Mouse (Mus musculus): ENCODE measurements at regions not wholly inside any gene's neighbourhood (a gene's known extent, or its start where the extent isn't known, plus 50 kb on each side); places are given as distances from the start of the nearest gene placed in this dataset.

DNA sequence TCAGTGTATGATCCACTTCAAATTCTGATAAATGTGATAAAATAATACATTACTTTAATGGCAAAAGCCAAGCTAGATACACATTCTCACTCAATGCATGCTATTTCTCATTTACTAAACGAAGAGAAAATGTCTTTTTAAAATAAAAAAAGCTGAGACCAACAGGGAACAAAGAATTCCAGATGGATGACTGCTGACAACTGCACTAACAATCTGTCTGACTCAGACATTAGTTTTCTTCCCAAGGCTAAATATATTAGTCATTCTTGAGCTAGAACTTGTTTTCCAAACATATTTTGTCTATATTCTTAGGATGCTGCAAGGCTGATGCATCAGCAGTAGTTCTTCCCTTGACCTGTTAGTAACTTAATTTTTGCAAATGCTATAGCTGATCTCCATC lies 1008.2 kb downstream of the Sis start:
- no peak for DNase-seq (ENCODE audit: low spot score in 2 of 2)

- DNase-seq (ENCODE audit: low spot score in 2 of 2): no peak
Measured at GRCm38 (mm10) chr3:71919865-71920264, 1047.8 kb downstream of the Sis start.

- no peak for DNase-seq (ENCODE audit: low spot score in 2 of 2)
Measured at GRCm38 (mm10) chr3:71913783-71914182, 1053.9 kb downstream of the Sis start.

DNA sequence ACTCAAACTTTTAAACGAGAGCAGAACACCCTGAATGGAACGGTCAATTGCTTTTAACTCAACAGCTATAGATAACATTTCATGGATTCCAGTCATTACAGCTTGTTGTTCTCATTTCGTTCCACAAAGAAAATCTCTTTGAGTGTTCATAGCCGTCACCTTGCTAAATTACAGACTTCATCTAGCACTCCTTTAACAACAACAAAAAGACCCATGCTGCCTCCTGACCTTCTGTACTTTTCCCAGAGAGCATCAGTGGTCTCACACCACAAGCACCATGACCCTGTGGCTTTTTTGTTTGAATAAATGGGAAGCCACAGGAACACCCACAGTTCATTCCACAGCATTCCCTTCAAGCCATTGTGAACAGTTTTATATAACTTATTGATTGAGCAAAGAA lies 1058.4 kb downstream of the Sis start:
- no peak for DNase-seq (ENCODE audit: low spot score in 2 of 2)

- DNase-seq (ENCODE audit: low spot score in 2 of 2): no peak
Measured at GRCm38 (mm10) chr3:71864670-71865069, 1103.0 kb downstream of the Sis start.

- peak in 1 of 2 experiments; percentile 6 for DNase-seq (ENCODE audit: low spot score in 2 of 2)
Measured at GRCm38 (mm10) chr3:71836111-71836510, 1131.6 kb downstream of the Sis start.

Measured in right cerebral cortex, adult 2 months (tissue).